Mouse (Mus musculus) cerebellum, adult (tissue): ENCODE data around the gene Galnt13.

Experiments
- ATAC-seq: cut with Nextera tagmentation; 2 replicates; pipeline ENCODE4 v1.9.2; 2017; ENCODE audit warnings: mild to moderate bottlenecking, moderate library complexity, mixed read lengths; ENCODE audit not compliant: insufficient number of reproducible peaks, low FRiP score, low TSS enrichment

Galnt13 gene

DNA sequence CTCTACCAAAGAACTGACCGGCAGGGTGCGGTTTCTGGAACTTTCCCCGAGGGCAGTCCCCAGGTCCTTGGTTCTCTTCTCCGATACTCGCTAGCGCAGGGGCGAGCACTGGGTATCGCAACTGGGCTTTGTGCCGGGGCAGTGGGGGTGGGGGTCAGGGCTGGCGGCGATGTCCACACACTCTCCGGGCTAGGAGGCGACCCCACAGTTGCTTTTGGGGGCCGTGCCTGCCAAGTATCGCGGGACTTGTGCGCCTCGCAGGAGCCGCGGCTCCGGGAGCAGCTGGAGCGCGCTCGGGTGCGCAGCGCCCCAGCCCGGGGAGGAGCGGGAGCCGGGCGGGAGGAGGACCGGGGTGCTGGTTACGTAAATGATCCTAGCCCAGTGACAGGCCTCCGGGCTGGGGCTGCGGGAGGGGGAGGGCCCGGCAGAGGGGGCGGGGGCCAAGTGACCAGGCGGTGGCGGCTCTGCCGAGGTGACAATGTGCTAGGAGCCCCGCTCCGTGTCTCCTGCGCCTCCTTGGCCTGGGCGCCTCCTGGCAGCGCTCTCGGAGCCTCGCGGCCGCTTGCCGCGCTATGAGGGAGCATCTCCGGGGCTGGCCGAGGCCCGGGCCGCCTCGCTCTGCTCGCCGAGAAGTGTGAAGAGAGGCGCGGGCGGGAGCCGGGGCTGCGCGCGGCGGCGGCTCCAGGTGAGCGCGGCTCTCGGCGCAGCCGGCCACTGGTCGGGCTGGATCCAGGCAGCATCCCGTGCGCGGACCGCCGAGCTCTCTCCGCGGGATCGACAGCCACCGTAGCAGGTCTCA lies at the start of gene Galnt13:
TSS of gene Galnt13 (plus strand) at position 381 of the 799 bp plus-strand sequence.
- peak; percentile 86 for ATAC-seq

DNA sequence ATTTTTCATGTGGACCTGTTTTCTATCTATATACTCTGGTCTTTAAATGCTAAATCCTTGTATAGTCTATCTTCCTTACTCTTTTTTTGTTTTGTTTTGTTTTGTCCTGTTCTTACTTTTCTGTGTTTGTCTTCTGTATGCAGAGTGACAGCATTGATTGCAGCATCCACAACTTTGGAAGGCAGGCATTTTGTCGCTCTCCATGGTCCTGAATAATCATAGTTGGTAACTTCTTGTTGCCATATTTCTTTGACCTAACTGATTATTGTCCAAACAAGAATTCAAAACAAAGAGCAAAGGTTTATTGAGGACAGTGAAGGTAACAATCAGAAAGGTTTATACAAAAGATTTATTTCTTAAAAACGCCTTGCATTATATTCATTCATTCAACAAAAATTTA lies 5.1 kb upstream of the Galnt13 start:
- no peak for ATAC-seq

DNA sequence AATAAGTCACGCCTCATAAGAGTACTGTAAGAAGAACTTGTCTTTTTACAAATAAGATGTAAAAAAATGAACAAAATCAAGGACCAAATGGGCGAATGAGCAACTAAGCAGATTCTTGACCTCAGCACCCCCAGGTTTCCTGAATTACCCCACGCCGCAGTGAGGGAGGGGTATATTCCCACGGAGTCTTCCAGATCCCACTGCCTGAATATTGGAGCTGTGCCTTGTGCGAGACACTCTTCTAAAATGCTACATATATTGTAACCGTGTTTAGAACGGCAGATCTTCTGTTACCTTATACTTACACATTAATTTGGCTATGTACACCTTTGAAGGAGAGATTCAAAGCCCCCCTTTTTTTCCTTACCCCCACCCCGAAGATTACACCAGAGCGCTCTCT lies 737 bp upstream of the Galnt13 start:
- ATAC-seq, result no peak

DNA sequence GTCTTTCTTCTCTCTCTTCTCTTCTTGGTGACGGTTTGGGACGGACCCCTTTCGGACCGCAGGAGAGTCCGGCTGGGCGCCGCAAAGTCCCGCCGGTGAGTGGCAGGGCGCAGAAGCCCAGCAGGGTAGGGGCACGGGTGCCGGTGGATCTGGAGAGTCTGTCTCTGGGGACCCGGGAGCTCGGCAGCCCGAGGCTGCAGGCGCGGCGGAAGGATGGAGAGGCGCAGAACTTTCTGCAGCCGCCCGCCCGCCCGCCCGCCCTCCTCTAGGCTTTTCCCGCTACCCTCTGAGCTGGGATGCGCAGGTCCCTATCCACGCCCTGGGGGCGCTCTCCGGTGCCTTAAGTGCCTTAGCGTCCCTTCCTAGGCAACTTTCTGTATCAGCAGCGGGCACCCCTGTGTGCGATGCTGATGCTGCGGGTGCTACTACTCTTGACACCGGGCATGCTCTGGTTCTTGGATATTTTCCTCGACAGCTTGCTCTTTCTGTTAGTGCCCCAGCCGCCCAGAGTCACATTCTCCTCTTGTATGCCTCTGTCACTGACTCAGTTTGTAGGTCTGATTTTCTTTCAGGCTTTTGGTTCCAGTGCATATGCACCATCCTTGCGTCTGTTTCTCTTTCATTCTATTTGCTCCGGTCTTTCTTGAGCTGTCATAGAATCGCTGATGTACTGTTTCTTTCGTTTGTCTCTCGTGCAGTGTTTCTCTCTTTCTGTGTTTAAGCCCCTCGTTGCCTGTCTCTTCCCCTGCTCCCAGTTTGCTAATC lies 801 bp downstream of the Galnt13 start:
- ATAC-seq, result peak; percentile 49

DNA sequence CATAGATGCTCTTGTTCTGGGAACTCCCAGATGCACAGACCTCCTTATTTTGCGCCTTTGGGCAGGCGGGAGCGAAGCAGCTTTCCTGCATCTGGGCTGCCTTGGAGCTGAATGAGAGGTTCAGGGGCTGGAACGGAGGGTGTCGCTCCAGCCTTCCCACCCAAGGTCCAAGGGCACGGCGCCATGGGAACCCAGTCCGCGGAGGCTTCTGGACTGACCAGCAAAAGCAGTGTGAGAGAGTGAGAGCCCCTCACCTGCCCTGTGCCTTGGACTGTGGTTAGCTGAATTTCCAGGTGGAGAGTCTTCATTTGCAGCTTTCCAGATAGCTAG lies 1.3 kb downstream of the Galnt13 start:
- ATAC-seq, result peak; percentile 37

DNA sequence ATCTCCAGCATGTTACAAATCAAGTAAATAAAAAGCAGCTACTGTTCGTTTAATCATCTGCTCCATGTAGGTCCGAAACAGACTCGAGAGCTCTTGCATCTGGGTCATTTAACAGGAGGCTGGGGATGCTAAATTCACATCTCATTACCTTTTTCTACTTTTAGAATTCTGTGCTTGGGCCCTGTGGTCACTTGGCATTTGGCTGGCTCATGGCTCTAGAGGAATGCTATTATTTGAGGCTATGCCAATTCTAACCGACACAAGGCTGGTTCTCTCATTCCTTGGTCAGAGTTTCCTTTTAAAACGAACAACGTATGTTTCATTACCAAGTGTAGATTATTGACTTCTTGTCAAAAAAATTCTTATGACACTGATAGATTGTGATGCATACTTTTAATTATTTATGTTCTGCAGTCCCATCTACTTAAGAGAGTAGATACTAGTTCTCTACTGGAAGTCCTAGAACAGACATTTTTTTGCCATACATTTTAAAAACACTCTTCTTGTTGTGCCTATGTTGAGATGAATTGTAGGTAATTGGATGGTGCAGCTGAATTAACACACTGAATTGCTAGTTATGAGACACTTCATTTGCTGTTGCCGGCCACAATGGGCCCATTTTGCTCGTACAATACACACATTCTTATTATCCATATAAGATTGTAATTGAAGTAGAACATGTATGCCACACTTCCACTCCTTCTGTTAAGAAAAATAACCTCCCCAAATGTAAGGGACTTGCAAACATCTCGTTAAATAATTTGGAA lies 6.8 kb downstream of the Galnt13 start:
- ATAC-seq, result peak; percentile 95

DNA sequence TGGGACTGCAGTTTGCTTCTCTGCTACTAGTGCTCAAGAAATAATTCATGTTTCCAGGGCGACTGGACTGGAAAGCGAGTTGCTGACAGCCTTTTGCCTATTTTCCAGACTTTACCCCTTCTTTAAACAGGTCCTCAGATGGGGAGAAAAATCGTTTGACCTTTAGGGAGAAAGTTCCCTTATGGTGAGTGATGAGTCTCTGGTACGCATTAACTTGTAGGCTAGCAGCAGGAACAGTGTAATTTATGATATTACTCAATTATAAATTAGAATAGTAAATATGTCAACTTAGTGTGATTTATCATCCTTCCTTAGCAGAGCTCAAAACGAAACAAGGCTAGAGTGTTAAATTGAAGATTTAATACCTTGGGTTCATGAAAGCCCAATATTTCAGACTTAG lies 47.3 kb downstream of the Galnt13 start:
- ATAC-seq, result no peak

DNA sequence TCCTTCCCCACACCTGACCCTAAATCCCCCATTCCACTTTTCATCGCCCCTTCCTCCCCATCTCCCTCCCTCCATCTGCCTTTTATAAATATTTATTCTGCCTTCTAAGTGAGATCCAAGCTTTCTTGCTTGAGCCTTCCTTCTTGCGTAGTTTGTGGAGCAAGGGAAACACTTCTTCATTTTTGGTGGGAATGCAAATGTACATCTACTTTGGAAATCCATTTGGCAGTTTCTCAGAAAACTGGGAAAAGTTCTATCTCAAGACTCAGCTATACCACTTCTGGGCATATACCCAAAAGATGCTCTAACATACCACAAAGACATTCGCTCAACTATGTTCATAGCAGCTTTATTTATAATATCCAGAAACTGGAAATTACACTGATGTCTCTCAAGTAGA lies 86.9 kb downstream of the Galnt13 start:
- no peak for ATAC-seq

DNA sequence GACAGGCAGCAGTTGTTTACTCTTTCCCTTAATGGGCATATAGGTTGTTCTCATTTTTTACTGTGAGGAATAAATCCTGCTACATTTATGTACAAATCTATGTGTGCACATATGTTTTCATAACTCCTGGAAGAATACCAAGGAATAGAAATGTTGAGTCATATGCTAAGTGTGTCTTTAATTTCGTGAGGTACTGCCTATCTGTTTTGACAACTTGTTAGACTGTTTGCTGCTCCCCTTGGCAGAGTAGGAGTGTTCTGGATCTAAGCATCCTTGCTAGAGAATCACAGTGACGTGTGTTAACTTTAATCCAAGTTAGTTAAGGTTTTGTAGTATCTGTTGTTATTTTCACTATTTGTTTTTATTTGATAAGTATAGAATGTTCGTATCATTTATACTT lies 91.0 kb downstream of the Galnt13 start:
- no peak for ATAC-seq

DNA sequence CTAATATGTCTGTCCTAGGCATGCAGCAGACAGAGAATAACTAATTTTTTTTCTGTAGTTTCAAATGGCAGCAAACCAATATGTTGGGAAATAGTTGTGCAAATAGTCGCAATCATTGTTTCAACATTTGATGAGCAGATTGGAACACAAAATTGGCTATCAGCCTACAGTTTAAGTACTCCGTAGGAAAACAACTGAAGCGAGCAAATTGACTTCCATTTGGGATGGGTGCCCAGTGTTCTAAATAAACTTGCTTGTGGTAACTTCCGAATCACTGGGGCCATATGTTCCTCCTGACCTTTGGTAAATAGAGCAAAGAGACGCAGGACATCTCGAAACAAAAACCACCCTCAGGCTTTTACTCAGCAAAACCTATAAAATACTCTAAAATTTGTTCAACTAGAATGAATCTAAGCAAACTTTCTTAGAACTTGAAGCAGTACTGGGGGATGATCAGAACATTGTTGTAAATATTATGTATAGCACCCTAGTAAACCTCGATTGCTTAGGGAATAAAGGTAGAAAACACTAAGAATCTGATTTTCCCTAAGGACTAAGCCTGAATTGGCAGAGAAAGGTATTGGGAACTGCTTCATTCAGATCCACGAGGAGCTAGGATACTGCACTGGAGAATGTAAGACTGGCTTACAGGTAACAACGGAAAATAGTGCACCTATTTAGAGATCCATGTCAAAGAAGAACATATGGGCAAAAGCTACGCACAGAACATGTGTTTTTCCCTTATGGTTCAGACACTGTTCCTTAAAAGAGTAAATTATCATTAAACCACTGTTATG lies 122.4 kb downstream of the Galnt13 start:
- ATAC-seq, result peak; percentile 89

DNA sequence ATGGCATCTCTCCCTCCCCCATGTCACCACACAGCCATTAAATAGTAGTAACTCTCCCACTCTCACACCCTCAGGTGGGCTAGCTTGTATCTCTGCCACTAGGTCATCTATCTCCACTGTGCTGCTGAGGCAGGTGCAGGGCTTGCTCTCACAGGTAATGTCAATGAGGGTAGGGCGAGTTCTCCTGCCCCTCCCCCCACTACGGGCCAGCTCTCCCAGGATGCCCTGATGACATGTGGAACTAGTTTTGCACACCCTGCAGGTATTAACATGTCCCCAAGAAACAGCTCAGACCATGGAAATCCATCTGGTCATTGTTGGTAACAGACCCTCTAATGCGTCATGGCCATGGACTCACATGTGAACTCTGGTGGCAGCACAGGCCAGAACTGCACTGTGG lies 129.0 kb downstream of the Galnt13 start:
- no peak for ATAC-seq

DNA sequence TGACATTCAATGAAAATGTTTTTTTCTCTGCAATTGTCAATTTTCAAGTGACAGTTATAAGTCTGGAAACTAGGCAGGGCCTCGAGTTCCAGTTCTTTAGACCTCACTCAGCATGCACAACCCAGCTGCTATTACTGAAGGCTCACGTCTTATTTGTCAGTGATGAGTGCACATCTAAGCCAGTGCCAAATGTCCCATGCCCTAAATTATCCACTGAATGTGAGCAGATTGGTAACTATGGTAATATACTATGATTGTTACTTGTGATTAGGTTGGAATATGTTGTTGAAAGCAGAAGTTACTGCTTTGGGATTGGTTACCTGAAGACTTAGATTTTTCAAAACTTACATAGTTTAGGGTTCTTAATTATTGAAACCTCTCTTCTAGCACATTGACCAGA lies 131.1 kb downstream of the Galnt13 start:
- no peak for ATAC-seq

DNA sequence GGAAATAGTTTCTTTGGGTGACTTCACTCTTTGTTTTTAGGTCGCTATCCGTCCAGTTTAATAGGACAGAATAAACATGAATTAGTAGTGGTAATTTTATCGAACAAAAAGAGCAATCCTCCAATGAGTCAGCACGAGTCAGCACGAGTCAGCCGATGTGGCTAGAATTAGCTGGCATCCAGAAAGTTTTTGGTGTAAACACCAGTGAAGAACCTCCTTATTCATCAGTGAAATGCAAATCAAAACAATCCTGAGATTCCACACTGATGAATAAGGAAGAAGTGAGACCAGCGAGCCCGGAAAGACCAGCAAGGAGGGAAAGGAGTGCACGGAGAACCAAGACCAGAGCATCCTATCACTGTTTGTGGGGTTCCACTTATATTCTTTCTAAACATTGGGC lies 131.5 kb downstream of the Galnt13 start:
- ATAC-seq, result no peak

DNA sequence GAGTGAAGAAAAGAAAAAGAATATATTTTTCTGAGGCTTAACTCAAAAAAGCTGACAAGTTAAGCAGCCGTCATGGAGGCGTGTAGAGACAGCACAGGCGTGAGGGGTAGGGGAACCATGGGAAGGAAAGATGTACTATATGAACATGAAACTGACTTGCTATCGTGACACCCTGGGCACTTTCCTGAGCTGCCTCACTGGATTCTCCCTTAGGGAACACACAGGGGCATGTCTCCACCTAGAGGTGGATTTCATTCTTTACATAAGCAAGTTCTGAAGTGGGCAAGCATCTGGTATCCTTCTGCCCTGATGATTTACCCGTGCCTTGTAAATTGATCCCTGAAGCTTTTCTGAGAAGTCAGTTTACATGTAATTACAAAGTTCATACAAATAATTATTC lies 277.7 kb downstream of the Galnt13 start:
- ATAC-seq, result peak; percentile 88

DNA sequence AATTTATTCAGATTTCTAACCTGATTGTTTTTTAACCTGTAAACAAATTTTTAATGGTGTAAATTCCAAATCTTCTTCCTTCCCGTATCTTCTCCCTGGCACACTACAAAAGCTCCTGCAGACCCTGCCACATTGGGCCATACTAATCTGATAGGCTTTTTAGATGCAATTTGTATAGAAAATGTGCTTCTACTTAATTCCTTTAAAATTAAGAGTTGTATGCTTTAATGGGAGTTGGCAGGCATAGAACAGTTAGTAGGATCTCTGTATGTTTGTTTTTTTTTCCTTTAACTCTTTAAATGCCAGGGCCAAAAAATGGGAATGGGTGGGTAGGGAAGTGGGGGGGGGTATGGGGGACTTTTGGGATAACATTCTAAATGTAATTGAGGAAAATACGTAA lies 315.1 kb downstream of the Galnt13 start:
- ATAC-seq, result no peak

DNA sequence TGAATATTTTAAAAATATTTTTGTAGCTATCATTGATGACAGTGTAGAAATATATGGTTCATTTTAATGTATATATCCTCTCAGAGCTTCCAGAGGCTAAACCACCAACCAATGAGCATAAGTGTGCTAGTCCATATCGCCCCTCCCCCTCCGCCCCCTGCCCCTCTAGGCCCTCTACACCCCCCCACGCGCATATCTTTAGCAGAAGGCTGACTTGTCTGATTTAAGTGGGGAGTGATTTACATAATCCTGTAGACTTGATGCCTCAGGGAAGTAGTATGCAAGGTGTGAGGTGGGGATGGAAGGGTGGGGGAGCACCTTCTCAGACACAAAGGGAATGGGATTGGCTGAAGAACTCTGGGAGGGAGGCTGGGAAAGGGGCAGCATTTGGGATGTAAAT lies 323.7 kb downstream of the Galnt13 start:
- no peak for ATAC-seq

DNA sequence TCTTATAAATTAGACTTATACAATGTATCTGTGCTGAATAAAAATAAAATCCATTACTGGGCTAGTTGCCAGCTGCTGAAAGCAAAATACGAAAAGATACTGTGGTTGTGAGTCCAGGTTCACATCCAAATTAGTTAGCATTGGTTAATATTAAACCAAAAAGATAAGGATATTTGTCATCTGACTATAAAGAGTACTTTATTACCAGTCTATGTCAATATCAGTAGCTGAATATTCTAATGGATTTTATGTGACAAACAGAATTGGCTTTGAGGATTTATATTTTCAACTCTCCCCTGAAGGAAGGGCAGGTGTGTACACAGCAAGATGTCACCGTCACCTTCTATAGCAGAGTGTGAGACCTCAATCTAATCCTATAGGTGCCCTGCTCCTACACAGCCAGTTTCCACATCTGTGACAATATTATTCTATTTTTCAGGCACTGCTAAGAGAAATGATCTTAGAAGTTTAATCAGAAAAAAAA lies 342.7 kb downstream of the Galnt13 start:
- no peak for ATAC-seq

DNA sequence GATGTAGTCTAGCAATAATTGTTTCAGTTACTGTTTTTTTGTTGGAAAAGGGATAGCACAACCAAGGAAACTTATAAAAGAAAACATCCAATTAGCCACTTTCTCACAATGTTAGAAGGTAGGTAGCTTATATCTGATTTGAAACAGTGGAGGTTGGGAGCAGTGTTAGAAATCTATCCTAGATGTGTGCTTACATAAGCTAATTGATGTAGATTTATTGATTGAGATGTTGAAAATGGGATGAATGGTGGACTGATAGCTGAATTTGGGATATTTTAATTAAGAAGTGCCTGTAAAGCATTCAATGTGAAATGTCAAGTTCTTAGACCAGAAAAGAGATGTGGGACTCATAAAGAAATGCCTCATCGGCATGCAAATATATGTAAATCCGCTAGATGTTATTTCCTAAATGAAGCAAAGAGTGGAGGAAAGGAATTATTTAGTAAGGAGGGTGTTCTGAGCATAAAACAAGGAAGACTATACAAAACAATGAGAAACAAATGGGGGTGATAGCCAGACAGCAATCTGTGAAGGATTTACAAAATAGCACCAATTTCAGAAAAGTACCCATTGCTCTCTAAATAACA lies 377.6 kb downstream of the Galnt13 start:
- no peak for ATAC-seq

DNA sequence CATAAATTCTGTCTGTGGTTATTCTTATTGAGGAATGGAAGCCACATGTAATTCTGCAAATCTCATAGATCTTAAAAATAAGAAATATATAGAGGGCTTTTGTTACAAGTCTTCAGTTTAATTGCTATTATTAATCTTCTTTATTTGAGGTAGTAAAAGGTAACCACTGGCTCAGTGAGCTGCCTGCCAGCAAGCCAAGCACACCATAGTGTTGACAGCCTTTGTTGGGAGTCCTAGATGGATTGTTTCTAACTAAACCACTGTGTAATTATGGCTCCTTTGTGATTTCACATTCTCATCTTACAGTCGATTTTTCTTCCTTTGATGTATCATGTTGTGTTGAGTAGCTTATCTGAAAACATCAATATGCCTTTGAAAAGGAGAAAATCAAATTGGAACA lies 405.1 kb downstream of the Galnt13 start:
- no peak for ATAC-seq
